Mouse (Mus musculus): ENCODE measurements around the gene Vtn. TPM values are rescaled to one million over a fixed set of nuclear protein-coding genes. Genes with fewer than 3 reads are reported as not detected.

Vtn gene
- total RNA-seq (2021) = 10 to 100 TPM; 65.7 to 71.5 TPM
- long read RNA-seq, experiment 1, transcript Vtn-201 (8 exons, 1,744 nt) = major isoform, 41 of 48 reads
- long read RNA-seq, experiment 1, partial matches to known transcripts = 4 of 48 reads
- long read RNA-seq, experiment 1, other reads (novel, unspliced or antisense) = 3 of 48 reads
- long read RNA-seq, experiment 2, transcript Vtn-201 (8 exons, 1,744 nt) = major isoform, 51 of 57 reads
- long read RNA-seq, experiment 2, partial matches to known transcripts = 3 of 57 reads
- long read RNA-seq, experiment 2, other reads (novel, unspliced or antisense) = 2 of 57 reads

GRCm38 (mm10) chr11:78499004-78499403, at the start of gene Vtn:
Vtn (plus strand) TSS chr11:78499091.
- no peak for DNase-seq (ENCODE audit: low spot score in 2 of 2)

- no peak for DNase-seq (ENCODE audit: low spot score in 2 of 2)
Measured at GRCm38 (mm10) chr11:78450337-78450736, 48.6 kb upstream of the Vtn start.

- peak; percentile 47 to 71 for DNase-seq (ENCODE audit: low spot score in 2 of 2)
Measured at GRCm38 (mm10) chr11:78453675-78454074, 45.2 kb upstream of the Vtn start.

GRCm38 (mm10) chr11:78454276-78454675, 44.6 kb upstream of the Vtn start:
- DNase-seq (ENCODE audit: low spot score in 2 of 2) = no peak

GRCm38 (mm10) chr11:78455308-78455707, 43.6 kb upstream of the Vtn start:
- DNase-seq (ENCODE audit: low spot score in 2 of 2) = peak in 1 of 2 experiments; percentile 21

- DNase-seq (ENCODE audit: low spot score in 2 of 2) = no peak
Measured at GRCm38 (mm10) chr11:78458740-78459139, 40.2 kb upstream of the Vtn start.

- no peak for DNase-seq (ENCODE audit: low spot score in 2 of 2)
Measured at GRCm38 (mm10) chr11:78461894-78462293, 37.0 kb upstream of the Vtn start.

GRCm38 (mm10) chr11:78462669-78463068, 36.2 kb upstream of the Vtn start:
- no peak for DNase-seq (ENCODE audit: low spot score in 2 of 2)

GRCm38 (mm10) chr11:78463286-78464036, 35.4 kb upstream of the Vtn start:
- no peak for DNase-seq (ENCODE audit: low spot score in 2 of 2)

GRCm38 (mm10) chr11:78465116-78465515, 33.8 kb upstream of the Vtn start:
- DNase-seq (ENCODE audit: low spot score in 2 of 2) = no peak

- DNase-seq (ENCODE audit: low spot score in 2 of 2) = peak; percentile 76 to 81
Measured at GRCm38 (mm10) chr11:78465568-78466180, 33.2 kb upstream of the Vtn start, which contains the start of gene Slc46a1. Slc46a1 (plus strand) TSS chr11:78465697.

- no peak for DNase-seq (ENCODE audit: low spot score in 2 of 2)
Measured at GRCm38 (mm10) chr11:78466242-78466912, 32.5 kb upstream of the Vtn start.

- DNase-seq (ENCODE audit: low spot score in 2 of 2) = no peak
Measured at GRCm38 (mm10) chr11:78467515-78467914, 31.4 kb upstream of the Vtn start.

GRCm38 (mm10) chr11:78467932-78468331, 31.0 kb upstream of the Vtn start:
- DNase-seq (ENCODE audit: low spot score in 2 of 2) = no peak

GRCm38 (mm10) chr11:78471326-78472103, 27.4 kb upstream of the Vtn start:
- no peak for DNase-seq (ENCODE audit: low spot score in 2 of 2)

- no peak for DNase-seq (ENCODE audit: low spot score in 2 of 2)
Measured at GRCm38 (mm10) chr11:78475289-78475688, 23.6 kb upstream of the Vtn start.

- no peak for DNase-seq (ENCODE audit: low spot score in 2 of 2)
Measured at GRCm38 (mm10) chr11:78483639-78484038, 15.3 kb upstream of the Vtn start.

GRCm38 (mm10) chr11:78488168-78488567, 10.7 kb upstream of the Vtn start:
- DNase-seq (ENCODE audit: low spot score in 2 of 2) = peak; percentile 85 to 88

GRCm38 (mm10) chr11:78490781-78491241, 8.1 kb upstream of the Vtn start:
- DNase-seq (ENCODE audit: low spot score in 2 of 2) = peak in 1 of 2 experiments; percentile 52

- no peak for DNase-seq (ENCODE audit: low spot score in 2 of 2)
Measured at GRCm38 (mm10) chr11:78495904-78496303, 3.0 kb upstream of the Vtn start.

All from layer of hippocampus, postnatal 14 days (tissue).